Mouse (Mus musculus): ENCODE results near the gene Gna13. TPM values are rescaled to one million over a fixed set of nuclear protein-coding genes. Genes with fewer than 3 reads are reported as not detected.

Gene Gna13
- polyA plus RNA-seq, 1 experiment, result 65.1 TPM

GRCm38 (mm10) chr11:109327381-109327780 is 35.2 kb upstream of the Gna13 start:
- H3K27me3 ChIP-seq (ENCODE audit: control insufficient read depth, insufficient read depth, low read length, poor library complexity, severe bottlenecking), result no peaks in the 10 kb centered on the region
- no peaks in the 10 kb centered on the region for H3K36me3 ChIP-seq (ENCODE audit: control insufficient read depth, insufficient read depth, low read length, poor library complexity, severe bottlenecking)
- TF ChIP-seq CTCF (IDR thresholded peaks at IDR 0.05; ENCODE audit: low read depth, low read length), result no peak
- no peak for TF ChIP-seq EP300 (IDR thresholded peaks at IDR 0.05; ENCODE audit: insufficient read depth, low read depth, low read length)
- no peak for TF ChIP-seq POLR2A (IDR thresholded peaks at IDR 0.05; ENCODE audit: insufficient read depth, low read length)
- H3K27ac ChIP-seq (ENCODE audit: insufficient read depth, low read length), result no peak overlapping the region
- H3K9me3 ChIP-seq (replicated peaks; ENCODE audit: control insufficient read depth, insufficient read depth, low read length, poor library complexity, severe bottlenecking), result no peaks in the 10 kb centered on the region
- H3K9ac ChIP-seq (ENCODE audit: low read depth, poor library complexity, severe bottlenecking), result no peak overlapping the region
- H3K4me3 ChIP-seq (ENCODE audit: low read depth, low read length), result no peak overlapping the region
- H3K4me1 ChIP-seq (ENCODE audit: control insufficient read depth, insufficient read depth, low read length), result no peaks in the 10 kb centered on the region

DNA sequence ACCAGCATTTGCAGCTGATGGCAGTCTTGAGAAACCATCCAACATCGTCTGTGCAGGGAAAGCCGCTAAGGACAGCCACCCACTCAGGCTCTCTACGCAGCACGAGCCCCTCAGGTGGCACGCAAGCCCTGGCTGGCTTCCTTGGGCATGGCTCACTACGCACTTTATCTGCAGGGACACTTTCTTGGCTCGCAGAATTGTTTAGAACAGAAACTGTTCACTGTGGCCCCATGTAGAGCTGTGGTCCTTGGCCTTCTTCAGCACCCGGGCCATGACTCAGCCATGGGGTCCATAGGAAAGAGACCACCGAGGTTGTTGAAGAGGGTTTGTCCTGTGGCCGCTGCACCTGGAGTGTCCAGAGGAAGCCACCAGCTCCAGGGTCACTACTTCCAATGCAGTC is 34.7 kb upstream of the Gna13 start:
- H3K9me3 ChIP-seq (replicated peaks; ENCODE audit: control insufficient read depth, insufficient read depth, low read length, poor library complexity, severe bottlenecking), result no peaks in the 10 kb centered on the region
- H3K9ac ChIP-seq (ENCODE audit: low read depth, poor library complexity, severe bottlenecking), result no peak overlapping the region
- no peak overlapping the region for H3K4me3 ChIP-seq (ENCODE audit: low read depth, low read length)
- no peak overlapping the region for H3K27ac ChIP-seq (ENCODE audit: insufficient read depth, low read length)
- TF ChIP-seq POLR2A (IDR thresholded peaks at IDR 0.05; ENCODE audit: insufficient read depth, low read length) (no peak), CTCF (IDR thresholded peaks at IDR 0.05; ENCODE audit: low read depth, low read length) (no peak), EP300 (IDR thresholded peaks at IDR 0.05; ENCODE audit: insufficient read depth, low read depth, low read length) (no peak)
- no peaks in the 10 kb centered on the region for H3K27me3 ChIP-seq (ENCODE audit: control insufficient read depth, insufficient read depth, low read length, poor library complexity, severe bottlenecking)
- H3K36me3 ChIP-seq (ENCODE audit: control insufficient read depth, insufficient read depth, low read length, poor library complexity, severe bottlenecking), result no peaks in the 10 kb centered on the region
- H3K4me1 ChIP-seq (ENCODE audit: control insufficient read depth, insufficient read depth, low read length), result no peaks in the 10 kb centered on the region

GRCm38 (mm10) chr11:109329331-109329730 is 33.3 kb upstream of the Gna13 start:
- Histone ChIP-seq H3K4me3 (ENCODE audit: low read depth, low read length) (no peak overlapping the region), H3K36me3 (ENCODE audit: control insufficient read depth, insufficient read depth, low read length, poor library complexity, severe bottlenecking) (no peaks in the 10 kb centered on the region), H3K9ac (ENCODE audit: low read depth, poor library complexity, severe bottlenecking) (no peak overlapping the region), H3K27me3 (ENCODE audit: control insufficient read depth, insufficient read depth, low read length, poor library complexity, severe bottlenecking) (no peaks in the 10 kb centered on the region), H3K9me3 (replicated peaks; ENCODE audit: control insufficient read depth, insufficient read depth, low read length, poor library complexity, severe bottlenecking) (no peaks in the 10 kb centered on the region), H3K4me1 (ENCODE audit: control insufficient read depth, insufficient read depth, low read length) (no peaks in the 10 kb centered on the region), H3K27ac (ENCODE audit: insufficient read depth, low read length) (no peak overlapping the region)
- no peak for TF ChIP-seq EP300 (IDR thresholded peaks at IDR 0.05; ENCODE audit: insufficient read depth, low read depth, low read length)
- TF ChIP-seq CTCF (IDR thresholded peaks at IDR 0.05; ENCODE audit: low read depth, low read length), result no peak
- no peak for TF ChIP-seq POLR2A (IDR thresholded peaks at IDR 0.05; ENCODE audit: insufficient read depth, low read length)

GRCm38 (mm10) chr11:109330706-109331393 is 31.8 kb upstream of the Gna13 start:
- H3K9me3 ChIP-seq (replicated peaks; ENCODE audit: control insufficient read depth, insufficient read depth, low read length, poor library complexity, severe bottlenecking), result no peaks in the 10 kb centered on the region
- H3K4me1 ChIP-seq (ENCODE audit: control insufficient read depth, insufficient read depth, low read length), result no peaks in the 10 kb centered on the region
- no peak overlapping the region for H3K9ac ChIP-seq (ENCODE audit: low read depth, poor library complexity, severe bottlenecking)
- H3K4me3 ChIP-seq (ENCODE audit: low read depth, low read length), result peak overlapping the region; percentile 5; the same call in 1 of the 2 replicates
- no peak for TF ChIP-seq CTCF (IDR thresholded peaks at IDR 0.05; ENCODE audit: low read depth, low read length)
- no peak for TF ChIP-seq EP300 (IDR thresholded peaks at IDR 0.05; ENCODE audit: insufficient read depth, low read depth, low read length)
- no peak for TF ChIP-seq POLR2A (IDR thresholded peaks at IDR 0.05; ENCODE audit: insufficient read depth, low read length)
- H3K36me3 ChIP-seq (ENCODE audit: control insufficient read depth, insufficient read depth, low read length, poor library complexity, severe bottlenecking), result no peaks in the 10 kb centered on the region
- H3K27me3 ChIP-seq (ENCODE audit: control insufficient read depth, insufficient read depth, low read length, poor library complexity, severe bottlenecking), result no peaks in the 10 kb centered on the region
- H3K27ac ChIP-seq (ENCODE audit: insufficient read depth, low read length), result no peak overlapping the region

GRCm38 (mm10) chr11:109331424-109331824 is 31.2 kb upstream of the Gna13 start:
- TF ChIP-seq POLR2A (IDR thresholded peaks at IDR 0.05; ENCODE audit: insufficient read depth, low read length) (no peak), CTCF (IDR thresholded peaks at IDR 0.05; ENCODE audit: low read depth, low read length) (peak; percentile 78), EP300 (IDR thresholded peaks at IDR 0.05; ENCODE audit: insufficient read depth, low read depth, low read length) (0 out of 2 replicates have a peak, but pooled peaks have one; percentile 43)
- no peaks in the 10 kb centered on the region for H3K9me3 ChIP-seq (replicated peaks; ENCODE audit: control insufficient read depth, insufficient read depth, low read length, poor library complexity, severe bottlenecking)
- H3K4me3 ChIP-seq (ENCODE audit: low read depth, low read length), result no peak overlapping the region
- no peak overlapping the region for H3K9ac ChIP-seq (ENCODE audit: low read depth, poor library complexity, severe bottlenecking)
- H3K27me3 ChIP-seq (ENCODE audit: control insufficient read depth, insufficient read depth, low read length, poor library complexity, severe bottlenecking), result no peaks in the 10 kb centered on the region
- no peaks in the 10 kb centered on the region for H3K36me3 ChIP-seq (ENCODE audit: control insufficient read depth, insufficient read depth, low read length, poor library complexity, severe bottlenecking)
- no peak overlapping the region for H3K27ac ChIP-seq (ENCODE audit: insufficient read depth, low read length)
- no peaks in the 10 kb centered on the region for H3K4me1 ChIP-seq (ENCODE audit: control insufficient read depth, insufficient read depth, low read length)

DNA sequence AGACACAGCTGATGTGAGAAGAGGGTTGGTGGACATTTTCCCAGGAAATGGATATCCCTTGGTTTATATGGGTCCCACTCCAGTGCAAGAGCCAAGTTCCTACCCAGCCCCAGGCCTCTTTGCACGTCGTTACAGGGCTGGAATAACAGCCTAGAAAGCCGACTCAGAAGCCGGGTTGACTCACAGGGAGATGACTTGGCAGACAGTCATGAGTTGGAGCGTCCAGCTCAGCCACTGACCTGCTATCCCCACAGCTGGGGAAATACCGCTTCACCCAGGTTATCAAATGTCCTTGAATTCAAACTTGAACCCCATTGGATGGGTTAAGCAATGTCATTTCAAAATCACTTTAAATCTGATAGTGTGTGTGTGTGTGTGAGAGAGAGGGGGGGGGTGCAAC is 29.9 kb upstream of the Gna13 start:
- TF ChIP-seq POLR2A (IDR thresholded peaks at IDR 0.05; ENCODE audit: insufficient read depth, low read length) (no peak), CTCF (IDR thresholded peaks at IDR 0.05; ENCODE audit: low read depth, low read length) (no peak), EP300 (IDR thresholded peaks at IDR 0.05; ENCODE audit: insufficient read depth, low read depth, low read length) (no peak)
- H3K4me1 ChIP-seq (ENCODE audit: control insufficient read depth, insufficient read depth, low read length), result no peaks in the 10 kb centered on the region
- H3K27ac ChIP-seq (ENCODE audit: insufficient read depth, low read length), result no peak overlapping the region
- no peaks in the 10 kb centered on the region for H3K9me3 ChIP-seq (replicated peaks; ENCODE audit: control insufficient read depth, insufficient read depth, low read length, poor library complexity, severe bottlenecking)
- H3K36me3 ChIP-seq (ENCODE audit: control insufficient read depth, insufficient read depth, low read length, poor library complexity, severe bottlenecking), result no peaks in the 10 kb centered on the region
- no peak overlapping the region for H3K9ac ChIP-seq (ENCODE audit: low read depth, poor library complexity, severe bottlenecking)
- H3K27me3 ChIP-seq (ENCODE audit: control insufficient read depth, insufficient read depth, low read length, poor library complexity, severe bottlenecking), result no peaks in the 10 kb centered on the region
- no peak overlapping the region for H3K4me3 ChIP-seq (ENCODE audit: low read depth, low read length)
